Mouse (Mus musculus): ENCODE data around the gene Suclg2. TPM values are rescaled to one million over a fixed set of nuclear protein-coding genes. Genes with fewer than 3 reads are reported as not detected.

Gene Suclg2
- 38.3 TPM for polyA plus RNA-seq (2014; fragmentation: Illumina TruSeq; extraction: RNeasy Lipid Tissue Mini Kit (QIAGEN cat#74804); ENCODE audit: low read depth, low replicate concordance)

DNA sequence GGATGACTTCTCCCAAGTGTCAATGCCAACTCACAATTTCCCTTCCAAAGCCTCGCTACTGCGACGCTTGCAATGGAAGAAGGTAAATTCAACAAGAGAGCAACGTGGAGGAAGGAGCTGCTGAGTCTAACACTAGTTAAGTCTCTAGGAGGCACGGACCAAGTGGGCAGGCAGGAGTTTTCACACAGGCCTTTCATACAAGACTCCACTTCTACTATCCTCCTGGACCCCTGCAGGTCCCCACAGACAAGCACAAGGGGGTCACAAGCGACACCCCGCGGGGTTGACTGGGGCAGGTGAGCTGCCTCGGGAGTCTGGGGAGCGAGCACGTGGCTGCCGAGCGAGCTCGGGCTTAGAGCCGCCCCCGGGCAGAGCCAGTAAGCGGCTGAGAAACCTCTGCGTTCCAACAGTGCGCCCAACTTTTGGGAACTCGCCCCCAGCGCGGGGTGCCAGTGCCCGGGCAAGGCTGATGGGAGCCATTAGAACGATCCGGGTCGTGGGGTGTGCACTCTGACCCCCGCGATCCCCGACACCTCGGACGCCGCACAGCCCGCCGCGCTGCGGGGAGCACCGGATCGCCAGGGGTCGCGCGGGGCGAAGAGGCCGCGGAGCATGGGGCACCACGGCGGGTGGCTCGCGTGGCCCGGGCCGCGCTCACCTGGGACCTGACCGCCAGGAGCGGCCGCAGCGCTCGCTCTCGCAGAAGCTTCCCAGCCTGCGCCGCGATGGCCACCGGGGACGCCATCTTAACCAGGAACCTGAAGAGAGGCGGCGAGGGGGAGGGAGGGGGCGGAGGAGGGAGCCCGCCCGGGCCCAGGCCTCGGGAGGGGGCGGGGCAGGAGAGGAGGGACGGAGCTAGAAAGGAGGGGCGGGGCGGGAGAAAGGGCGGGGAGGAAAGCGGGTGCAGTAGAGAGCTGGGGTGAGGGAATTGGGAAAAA, at the start of gene Suclg2:
Suclg2 (minus strand) TSS at position 770 of the 938 bp plus-strand sequence.

